16 mouse cellular contexts compared by ENCODE assay signal in the genomic region with DNA sequence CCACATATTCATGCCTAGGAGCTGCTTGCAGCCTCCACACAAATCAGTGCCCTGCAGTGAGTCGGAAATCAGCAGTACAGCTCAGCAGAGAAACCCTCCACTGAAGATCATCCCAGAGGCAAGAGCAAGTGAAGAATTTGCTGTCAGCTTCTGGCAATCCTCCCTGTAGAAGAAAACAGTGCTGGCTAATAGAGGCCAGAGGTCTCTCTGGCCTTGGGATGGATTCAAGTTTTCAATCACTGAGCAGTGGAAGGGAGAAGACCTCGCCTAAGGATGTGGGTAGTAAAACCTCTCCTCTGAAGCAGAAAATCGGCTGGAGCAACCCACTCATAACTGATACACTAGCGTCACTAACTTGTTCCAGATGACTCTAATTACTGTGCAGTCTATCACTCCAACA.
DNase-seq lines count a peak whose midpoint lies in the region; ATAC-seq and TF ChIP-seq lines count a peak whose summit lies in the region.
"Had no signal": no experiment of that assay in that cellular context is flagged by ENCODE, and none has a peak within 500 bp of the region (broad histone marks: within the 10 kb centered on the region; RNA-seq: fewer than 3 reads in every experiment).

No protein-coding gene starts in this region.

- WGBS in kidney, adult 2 months = 18% methylated on average over 4 of the region's 4 CpGs
- 25% methylated on average over 4 of the region's 4 CpGs for WGBS in embryonic facial prominence, embryonic 14.5 days
- 28% methylated on average over 4 of the region's 4 CpGs for WGBS in limb, embryonic 14.5 days
- WGBS in intestine, embryonic 16.5 days = 57% methylated on average over 4 of the region's 4 CpGs

- no peaks in the 10 kb centered on the region for H3K9me3 ChIP-seq in embryonic facial prominence, embryonic 14.5 days (ENCODE audit: control insufficient read depth, low read length)
- H3K9me3 ChIP-seq in limb, embryonic 14.5 days (ENCODE audit: control insufficient read depth, low read length) = no peaks in the 10 kb centered on the region
- no peaks in the 10 kb centered on the region for H3K9me3 ChIP-seq in intestine, embryonic 16.5 days (ENCODE audit: control insufficient read depth, low read length)
- H3K9me3 ChIP-seq: embryonic facial prominence, embryonic 12.5 days; forebrain, embryonic 12.5 days; liver, embryonic 12.5 days had no signal

- H3K4me2 ChIP-seq in embryonic facial prominence, embryonic 14.5 days (ENCODE audit: low read depth, low read length) = no peak overlapping the region
- no peak overlapping the region for H3K4me2 ChIP-seq in limb, embryonic 14.5 days (replicated peaks; ENCODE audit: low read depth, low read length, severe bottlenecking)
- no peak overlapping the region for H3K4me2 ChIP-seq in intestine, embryonic 16.5 days (ENCODE audit: low read depth, low read length)
- H3K4me2 ChIP-seq: embryonic facial prominence, embryonic 12.5 days; forebrain, embryonic 12.5 days; hindbrain, embryonic 14.5 days; liver, embryonic 12.5 days had no signal

- H3K27ac ChIP-seq in kidney, adult 2 months (ENCODE audit: insufficient read depth, low read depth, low read length) = no peak overlapping the region
- H3K27ac ChIP-seq in embryonic facial prominence, embryonic 14.5 days (replicated peaks; ENCODE audit: low read depth, low read length) = no peak overlapping the region
- no peak overlapping the region for H3K27ac ChIP-seq in limb, embryonic 14.5 days (replicated peaks; ENCODE audit: low read depth, low read length)
- H3K27ac ChIP-seq in intestine, embryonic 16.5 days (ENCODE audit: low read length) = no peak overlapping the region
- H3K27ac ChIP-seq: embryonic facial prominence, embryonic 12.5 days; forebrain, embryonic 12.5 days; hindbrain, embryonic 14.5 days; layer of hippocampus, adult 2 months; liver, embryonic 12.5 days; macrophage had no signal

- intact Hi-C loops in gastrocnemius, postnatal 36 days (cut with DNase I) = no loop called here

- TF ChIP-seq CTCF in kidney, adult 2 months (conservative IDR thresholded peaks at IDR 0.05; ENCODE audit: insufficient read depth, insufficient read length, low read depth, low read length) = no peak

- H3K36me3 ChIP-seq in kidney, adult 2 months (ENCODE audit: control insufficient read depth, insufficient read depth, low read length) = no peaks in the 10 kb centered on the region
- H3K36me3 ChIP-seq in embryonic facial prominence, embryonic 14.5 days (ENCODE audit: control insufficient read depth, insufficient read depth, low read length) = no peaks in the 10 kb centered on the region
- no peaks in the 10 kb centered on the region for H3K36me3 ChIP-seq in limb, embryonic 14.5 days (ENCODE audit: control insufficient read depth, insufficient read depth, low read length)
- H3K36me3 ChIP-seq in intestine, embryonic 16.5 days (ENCODE audit: control insufficient read depth, insufficient read depth, low read length) = no peaks in the 10 kb centered on the region
- H3K36me3 ChIP-seq: embryonic facial prominence, embryonic 12.5 days; forebrain, embryonic 12.5 days; liver, embryonic 12.5 days had no signal

- H3K27me3 ChIP-seq in kidney, adult 2 months (replicated peaks; ENCODE audit: control insufficient read depth, insufficient read depth, low read length) = no peaks in the 10 kb centered on the region
- no peaks in the 10 kb centered on the region for H3K27me3 ChIP-seq in embryonic facial prominence, embryonic 14.5 days (replicated peaks; ENCODE audit: control insufficient read depth, insufficient read depth, low read length)
- H3K27me3 ChIP-seq in limb, embryonic 14.5 days (ENCODE audit: control insufficient read depth, insufficient read depth, low read length) = no peaks in the 10 kb centered on the region
- no peaks in the 10 kb centered on the region for H3K27me3 ChIP-seq in intestine, embryonic 16.5 days (replicated peaks; ENCODE audit: control insufficient read depth, insufficient read depth, low read length)
- H3K27me3 ChIP-seq: embryonic facial prominence, embryonic 12.5 days; forebrain, embryonic 12.5 days; liver, embryonic 12.5 days had no signal

- peak; percentile 23 for DNase-seq in kidney, adult 2 months
- no peak for DNase-seq in kidney, adult 18-20 months
- peak; percentile 15 to 16 for DNase-seq in adrenal gland, postnatal 36 days
- DNase-seq in embryonic facial prominence, embryonic 14.5 days (ENCODE audit: low spot score) = peak; percentile 67
- DNase-seq in limb, embryonic 14.5 days (ENCODE audit: low spot score) = peak; percentile 42
- no peak for DNase-seq in gastrocnemius, postnatal 36 days
- DNase-seq: cerebellum, adult 18-20 months; thymus, postnatal 4 days had no signal

- ATAC-seq in embryonic facial prominence, embryonic 14.5 days (ENCODE audit: low read depth) = no peak; the same call in 1 of the 2 replicates
- no peak; the same call in 1 of the 2 replicates for ATAC-seq in limb, embryonic 14.5 days (ENCODE audit: low FRiP score, low read depth)
- ATAC-seq in intestine, embryonic 16.5 days = no peak
- ATAC-seq: CD4-positive, CD25-positive, alpha-beta regulatory T cell, adult 4 months; liver, embryonic 12.5 days had no signal

- H3K4me3 ChIP-seq in kidney, adult 2 months (ENCODE audit: insufficient read depth, low read depth, low read length) = no peak overlapping the region
- H3K4me3 ChIP-seq in embryonic facial prominence, embryonic 14.5 days (ENCODE audit: low read depth, low read length) = no peak overlapping the region
- H3K4me3 ChIP-seq in limb, embryonic 14.5 days (replicated peaks; ENCODE audit: low read length) = no peak overlapping the region
- H3K4me3 ChIP-seq in intestine, embryonic 16.5 days (ENCODE audit: low read length) = no peak overlapping the region
- H3K4me3 ChIP-seq: embryonic facial prominence, embryonic 12.5 days; forebrain, embryonic 12.5 days; layer of hippocampus, adult 2 months; liver, embryonic 12.5 days had no signal

- no peaks in the 10 kb centered on the region for H3K4me1 ChIP-seq in kidney, adult 2 months (ENCODE audit: control insufficient read depth, insufficient read depth, low read length)
- H3K4me1 ChIP-seq in embryonic facial prominence, embryonic 14.5 days (ENCODE audit: control insufficient read depth, insufficient read depth, low read length) = no peaks in the 10 kb centered on the region
- no peaks in the 10 kb centered on the region for H3K4me1 ChIP-seq in limb, embryonic 14.5 days (ENCODE audit: control insufficient read depth, insufficient read depth, low read length)
- H3K4me1 ChIP-seq in intestine, embryonic 16.5 days (ENCODE audit: control insufficient read depth, insufficient read depth, low read length) = no peaks in the 10 kb centered on the region
- H3K4me1 ChIP-seq: embryonic facial prominence, embryonic 12.5 days; forebrain, embryonic 12.5 days; liver, embryonic 12.5 days had no signal

- no peak overlapping the region for H3K9ac ChIP-seq in embryonic facial prominence, embryonic 14.5 days (ENCODE audit: low read depth, low read length)
- no peak overlapping the region for H3K9ac ChIP-seq in limb, embryonic 14.5 days (ENCODE audit: low read depth, low read length, severe bottlenecking)
- H3K9ac ChIP-seq in intestine, embryonic 16.5 days (ENCODE audit: low read depth, low read length) = no peak overlapping the region
- H3K9ac ChIP-seq: embryonic facial prominence, embryonic 12.5 days; forebrain, embryonic 12.5 days; hindbrain, embryonic 14.5 days; liver, embryonic 12.5 days had no signal

- no peak for TF ChIP-seq POLR2A in kidney, adult 2 months (IDR thresholded peaks at IDR 0.05; ENCODE audit: low read depth, low read length)
- no peak for TF ChIP-seq POLR2A in limb, embryonic 14.5 days (IDR thresholded peaks at IDR 0.05; ENCODE audit: borderline replicate concordance, extremely low read depth, insufficient read depth, insufficient read length)

Comparison
In these comparisons a context has a peak if more than half of its experiments do, and no peak if none do; other contexts are left out.
1. DNase-seq: peak in kidney, adult 2 months (single experiment), adrenal gland, postnatal 36 days (2 of 2), embryonic facial prominence, embryonic 14.5 days (single experiment) and limb, embryonic 14.5 days (single experiment); none in kidney, adult 18-20 months (single experiment) and gastrocnemius, postnatal 36 days (0 of 2).